Mouse (Mus musculus): ENCODE measurements at regions not wholly inside any gene's neighbourhood (a gene's known extent, or its start where the extent isn't known, plus 50 kb on each side); places are given as distances from the start of the nearest gene placed in this dataset.

DNA sequence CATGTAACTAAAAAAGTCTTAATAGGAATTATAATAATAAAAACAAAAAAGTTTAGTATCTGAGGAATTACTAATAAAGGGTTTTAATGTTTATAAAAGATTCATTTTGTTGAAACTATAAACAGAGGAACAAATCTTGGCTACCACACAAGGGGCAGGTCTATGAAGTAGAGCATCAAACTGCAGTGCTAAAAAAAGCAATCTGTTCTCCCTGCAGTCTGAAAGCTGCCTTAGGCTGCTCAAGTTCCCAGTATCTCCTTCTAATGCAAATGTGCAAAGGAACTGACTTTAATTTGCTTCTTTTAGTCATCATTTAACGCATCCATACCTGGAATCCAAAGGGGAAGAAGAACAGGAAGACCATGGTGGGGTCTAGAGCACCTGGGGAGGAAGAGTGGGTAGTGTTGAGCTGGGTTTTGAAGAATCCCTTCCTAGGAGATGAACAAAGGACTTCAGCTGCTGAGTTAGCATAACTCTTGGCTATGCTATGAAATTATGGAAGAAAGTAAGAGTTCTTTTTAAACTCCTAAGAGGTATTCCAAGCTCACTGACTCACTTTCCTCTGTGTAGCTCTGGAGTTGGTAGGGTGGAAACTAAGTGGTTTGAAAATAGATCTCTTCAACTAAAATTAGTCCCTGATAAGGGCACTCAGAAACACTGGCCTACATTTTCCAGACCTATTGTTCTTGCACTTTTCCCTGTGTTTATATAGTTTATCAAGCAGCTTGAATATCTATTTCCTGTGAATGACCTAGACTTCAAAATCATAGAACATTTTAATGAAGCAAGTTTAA is 260.4 kb upstream of the Zic4 start:
- TF ChIP-seq NANOG (IDR thresholded peaks at IDR 0.05; ENCODE audit: borderline replicate concordance, low read length) (no peak), CTCF (conservative IDR thresholded peaks at IDR 0.05; ENCODE audit: low read length) (no peak), POU5F1 (IDR thresholded peaks at IDR 0.05; ENCODE audit: borderline replicate concordance, low read length) (no peak)

All from E14TG2a.4 (cell line).